Mouse (Mus musculus) stomach, embryonic 16.5 days (tissue): ENCODE measurements around the gene Usp15. TPM values are rescaled to one million over a fixed set of nuclear protein-coding genes. Genes with fewer than 3 reads are reported as not detected.
"Not testable (repeated sequence)": the region's sequence is repeated elsewhere in the genome, so short reads cannot be mapped to it uniquely, and the experiment has no call there.

Experiments
- ATAC-seq: fragments of 200-750 bp; cut with Nextera tagmentation; 2 replicates; pipeline ENCODE4 v1.8.0; 2017; ENCODE audit warnings: moderate number of reproducible peaks, moderate TSS enrichment; ENCODE audit not compliant: insufficient read depth, low FRiP score
- H3K27ac ChIP-seq: fragments of 300-500 bp; sonication (generic); 2 replicates; pipeline ENCODE4 v1.5.1; 2014; ENCODE audit warnings: low read length
- H3K27me3 ChIP-seq: fragments of 300-500 bp; sonication (generic); 2 replicates; pipeline ENCODE4 v1.6.1; 2014; ENCODE audit warnings: low read length, control low read depth, mixed read lengths; ENCODE audit not compliant: control insufficient read depth, insufficient read depth
- H3K36me3 ChIP-seq: fragments of 300-500 bp; sonication (generic); 2 replicates; pipeline ENCODE4 v1.6.1; 2014; ENCODE audit warnings: low read length; ENCODE audit not compliant: control insufficient read depth, insufficient read depth
- H3K4me1 ChIP-seq: fragments of 300-500 bp; sonication (generic); 2 replicates; pipeline ENCODE4 v1.6.1; 2014; ENCODE audit warnings: low read length, control low read depth, mixed read lengths; ENCODE audit not compliant: control insufficient read depth, insufficient read depth
- H3K4me2 ChIP-seq: fragments of 300-500 bp; sonication (generic); 2 replicates; pipeline ENCODE4 v1.6.1; 2014; ENCODE audit warnings: low read depth, low read length, mixed read lengths
- H3K4me3 ChIP-seq: fragments of 300-500 bp; sonication (generic); replicated peaks from 2 replicates; pipeline ENCODE4 v1.5.1; 2014; ENCODE audit warnings: mild to moderate bottlenecking, low read length
- H3K9ac ChIP-seq: fragments of 300-500 bp; sonication (generic); 2 replicates; pipeline ENCODE4 v1.6.1; 2014; ENCODE audit warnings: low read length
- H3K9me3 ChIP-seq: fragments of 300-500 bp; sonication (generic); replicated peaks from 2 replicates; pipeline ENCODE4 v1.6.1; 2016; ENCODE audit warnings: low read length, control low read depth; ENCODE audit not compliant: control insufficient read depth
- WGBS: fragments of 180-500 bp; shearing (Covaris S2); extraction: QIAGEN DNeasy Blood & Tissue Kit; methylation state at CpG from one replicate; pipeline ENCODE4 v1.1.7; 2014; 5-methylcytosine and 5-hydroxymethylcytosine counted together
- polyA plus RNA-seq: library from polyadenylated mRNA; unstranded; fragments of >200 nt; fragmentation: Nextera tagmentation; extraction: Ambion mirVana; gene quantifications from 2 replicates; pipeline ENCODE4 v1.2.1, GENCODE M21; 2015

Usp15 gene
- polyA plus RNA-seq = 75.1 and 77.3 TPM in 2 replicates

- Histone ChIP-seq H3K4me2 (peak within 1 kb of the TSS; percentile 75), H3K27ac (peak within 1 kb of the TSS; percentile 92), H3K27me3 (no peaks in the 10 kb centered on the region), H3K4me1 (peaks cover 15% of the 10 kb centered on the region), H3K4me3 (peak within 1 kb of the TSS; percentile 93), H3K36me3 (no peaks in the 10 kb centered on the region), H3K9ac (peak within 1 kb of the TSS; percentile 90), H3K9me3 (no peaks in the 10 kb centered on the region)
- under 1% methylated on average over 57 of the region's 66 CpGs for WGBS
- peak; percentile 96 for ATAC-seq
Observed at GRCm38 (mm10) chr10:123196835-123197559, at the start of gene Usp15. TSS of gene Usp15 (minus strand) at chr10:123196995.

GRCm38 (mm10) chr10:123229420-123229819, 32.6 kb upstream of the Usp15 start:
- Histone ChIP-seq H3K4me2 (no peak overlapping the region), H3K27ac (no peak overlapping the region), H3K36me3 (no peaks in the 10 kb centered on the region), H3K4me3 (no peak overlapping the region), H3K4me1 (no peaks in the 10 kb centered on the region), H3K9me3 (no peaks in the 10 kb centered on the region), H3K27me3 (no peaks in the 10 kb centered on the region), H3K9ac (no peak overlapping the region)
- 88% methylated on average over 5 of the region's 5 CpGs for WGBS
- no peak for ATAC-seq

- Histone ChIP-seq H3K27me3 (no peaks in the 10 kb centered on the region), H3K9ac (no peak overlapping the region), H3K36me3 (no peaks in the 10 kb centered on the region), H3K9me3 (no peaks in the 10 kb centered on the region), H3K4me3 (no peak overlapping the region), H3K27ac (no peak overlapping the region), H3K4me1 (no peaks in the 10 kb centered on the region), H3K4me2 (no peak overlapping the region)
- no peak for ATAC-seq
- WGBS = 84% methylated on average over 5 of the region's 5 CpGs
Observed at GRCm38 (mm10) chr10:123222785-123223184, 26.0 kb upstream of the Usp15 start.

GRCm38 (mm10) chr10:123209517-123209916, 12.7 kb upstream of the Usp15 start:
- Histone ChIP-seq H3K27ac (no peak overlapping the region), H3K4me1 (no peaks in the 10 kb centered on the region), H3K4me2 (no peak overlapping the region), H3K4me3 (no peak overlapping the region), H3K9ac (no peak overlapping the region), H3K27me3 (no peaks in the 10 kb centered on the region), H3K9me3 (no peaks in the 10 kb centered on the region), H3K36me3 (no peaks in the 10 kb centered on the region)
- no peak for ATAC-seq
- WGBS = 69% methylated on average over 8 of the region's 8 CpGs

- H3K36me3 ChIP-seq = no peaks in the 10 kb centered on the region
- no peak for ATAC-seq
- no peaks in the 10 kb centered on the region for H3K27me3 ChIP-seq
- H3K4me2 ChIP-seq = no peak overlapping the region
- H3K27ac ChIP-seq = no peak overlapping the region
- H3K4me3 ChIP-seq = no peak overlapping the region
- no peaks in the 10 kb centered on the region for H3K4me1 ChIP-seq
- no peaks in the 10 kb centered on the region for H3K9me3 ChIP-seq
- 91% methylated on average over 9 of the region's 9 CpGs for WGBS
- no peak overlapping the region for H3K9ac ChIP-seq
Observed at GRCm38 (mm10) chr10:123208336-123208735, 11.5 kb upstream of the Usp15 start.

- no peak for ATAC-seq
- H3K27me3 ChIP-seq = no peaks in the 10 kb centered on the region
- no peaks in the 10 kb centered on the region for H3K4me1 ChIP-seq
- no peak overlapping the region for H3K4me2 ChIP-seq
- no peaks in the 10 kb centered on the region for H3K9me3 ChIP-seq
- H3K9ac ChIP-seq = no peak overlapping the region
- H3K4me3 ChIP-seq = no peak overlapping the region
- no peak overlapping the region for H3K27ac ChIP-seq
- no peaks in the 10 kb centered on the region for H3K36me3 ChIP-seq
- WGBS = 89% methylated on average over 6 of the region's 6 CpGs
Observed at GRCm38 (mm10) chr10:123206074-123206473, 9.3 kb upstream of the Usp15 start.

- H3K36me3 ChIP-seq, H3K4me3 ChIP-seq, ATAC-seq, H3K27ac ChIP-seq, H3K4me1 ChIP-seq, H3K9ac ChIP-seq, H3K4me2 ChIP-seq, H3K27me3 ChIP-seq, H3K9me3 ChIP-seq: not testable (repeated sequence)
- 95% methylated on average over 3 of the region's 3 CpGs for WGBS
Observed at GRCm38 (mm10) chr10:123205364-123205763, 8.6 kb upstream of the Usp15 start.

- WGBS = 78% methylated on average over 23 of the region's 23 CpGs
- peaks cover 4% of the 10 kb centered on the region; the same call in 1 of the 2 replicates for H3K4me1 ChIP-seq
- no peak for ATAC-seq
- H3K27me3 ChIP-seq = no peaks in the 10 kb centered on the region
- H3K27ac ChIP-seq = no peak overlapping the region
- H3K4me3 ChIP-seq = no peak overlapping the region
- H3K36me3 ChIP-seq = no peaks in the 10 kb centered on the region
- no peak overlapping the region for H3K9ac ChIP-seq
- H3K4me2 ChIP-seq = no peak overlapping the region
- no peaks in the 10 kb centered on the region for H3K9me3 ChIP-seq
Observed at GRCm38 (mm10) chr10:123201981-123202758, 5.4 kb upstream of the Usp15 start.

GRCm38 (mm10) chr10:123201436-123201835, 4.6 kb upstream of the Usp15 start:
- Histone ChIP-seq H3K9me3 (no peaks in the 10 kb centered on the region), H3K4me3 (no peak overlapping the region), H3K4me2 (no peak overlapping the region), H3K36me3 (no peaks in the 10 kb centered on the region), H3K27ac (no peak overlapping the region), H3K4me1 (peaks cover 4% of the 10 kb centered on the region; the same call in 1 of the 2 replicates), H3K27me3 (no peaks in the 10 kb centered on the region), H3K9ac (no peak overlapping the region)
- WGBS = 84% methylated on average over 5 of the region's 5 CpGs
- no peak for ATAC-seq
